Mouse (Mus musculus) myocyte (in vitro differentiated cells): ENCODE measurements at regions not wholly inside any gene's neighbourhood (a gene's known extent, or its start where the extent isn't known, plus 50 kb on each side); places are given as distances from the start of the nearest gene placed in this dataset.

Experiments
- H3K27me3 ChIP-seq: one replicate; pipeline ENCODE4 v1.6.1; 2011; ENCODE audit not compliant: control insufficient read depth, insufficient read depth, insufficient read length
- H3K36me3 ChIP-seq: one replicate; pipeline ENCODE4 v1.6.1; 2011; ENCODE audit not compliant: control insufficient read depth, insufficient read depth
- H3K4me2 ChIP-seq: one replicate; pipeline ENCODE4 v1.6.1; 2011; ENCODE audit warnings: low read depth, control low read depth
- H3K4me3 ChIP-seq: one replicate; pipeline ENCODE4 v1.5.1; 2011; ENCODE audit warnings: mild to moderate bottlenecking, control low read depth, moderate library complexity
- H3K79me2 ChIP-seq: one replicate; pipeline ENCODE4 v1.6.1; 2011; ENCODE audit not compliant: control insufficient read depth, insufficient read depth
- H3ac ChIP-seq: one replicate; pipeline ENCODE4 v1.6.1; 2011; ENCODE audit not compliant: control insufficient read depth, insufficient read length
- CEBPB ChIP-seq: IDR thresholded peaks from 2 replicates; pipeline ENCODE4 v1.6.1; 2011; ENCODE audit warnings: mild to moderate bottlenecking, moderate library complexity; ENCODE audit not compliant: poor library complexity, insufficient read depth, severe bottlenecking
- E2F4 ChIP-seq: IDR thresholded peaks from one replicate; pipeline ENCODE4 v1.6.1; 2011; ENCODE audit warnings: mild to moderate bottlenecking, control low read depth, moderate library complexity; ENCODE audit not compliant: insufficient read depth
- MAX ChIP-seq: IDR thresholded peaks from one replicate; pipeline ENCODE4 v1.6.1; 2011; ENCODE audit warnings: low read depth, mild to moderate bottlenecking, control low read depth
- MYOD1 ChIP-seq, 3 experiments: IDR thresholded peaks; one replicate each; pipeline ENCODE4 v1.6.1; 2011; ENCODE audit warnings: control low read depth in 2 of 3, low read depth in 2 of 3, mild to moderate bottlenecking in 2 of 3, moderate library complexity in 1 of 3; ENCODE audit not compliant: insufficient read length in 2 of 3, control insufficient read depth in 1 of 3
- MYOG ChIP-seq, 3 experiments: IDR thresholded peaks; one replicate each; pipeline ENCODE4 v1.6.1; 2011; ENCODE audit warnings: control low read depth in 2 of 3, low read depth in 2 of 3, mild to moderate bottlenecking in 2 of 3; ENCODE audit not compliant: insufficient read length in 2 of 3, control insufficient read depth in 1 of 3, insufficient read depth in 1 of 3
- POLR2A ChIP-seq: IDR thresholded peaks from one replicate; pipeline ENCODE4 v1.6.1; 2011; ENCODE audit warnings: low read depth, mild to moderate bottlenecking, control low read depth, moderate library complexity; ENCODE audit not compliant: insufficient read length
- POLR2AphosphoS2 ChIP-seq: IDR thresholded peaks from one replicate; pipeline ENCODE4 v1.6.1; 2011; ENCODE audit warnings: low read depth, control low read depth; ENCODE audit not compliant: insufficient read length
- REST ChIP-seq: IDR thresholded peaks from one replicate; pipeline ENCODE4 v1.6.1; 2011; ENCODE audit warnings: mild to moderate bottlenecking, control low read depth, moderate library complexity; ENCODE audit not compliant: insufficient read depth, insufficient read length
- SRF ChIP-seq: IDR thresholded peaks from one replicate; pipeline ENCODE4 v1.6.1; 2011; ENCODE audit warnings: low read depth; ENCODE audit not compliant: control insufficient read depth, insufficient read length
- TCF12 ChIP-seq: IDR thresholded peaks from one replicate; pipeline ENCODE4 v1.6.1; 2011; ENCODE audit warnings: mild to moderate bottlenecking, control low read depth; ENCODE audit not compliant: poor library complexity, insufficient read depth, severe bottlenecking
- TCF3 ChIP-seq: IDR thresholded peaks from one replicate; pipeline ENCODE4 v1.6.1; 2011; ENCODE audit warnings: low read depth, control low read depth; ENCODE audit not compliant: insufficient read length
- USF1 ChIP-seq: IDR thresholded peaks from one replicate; pipeline ENCODE4 v1.6.1; 2011; ENCODE audit warnings: low read depth, mild to moderate bottlenecking, control low read depth, moderate library complexity

GRCm38 (mm10) chr4:125189971-125190370 lies 62.3 kb upstream of the Zc3h12a start:
- Histone ChIP-seq H3K79me2 (no peaks in the 10 kb centered on the region), H3K4me3 (no peak overlapping the region), H3K36me3 (no peaks in the 10 kb centered on the region), H3K27me3 (no peaks in the 10 kb centered on the region), H3ac (no peak overlapping the region), H3K4me2 (no peak overlapping the region)
- TF ChIP-seq E2F4: no peak
- TF ChIP-seq TCF12: no peak
- TF ChIP-seq MAX: no peak
- TF ChIP-seq REST: no peak
- TF ChIP-seq CEBPB: no peak
- no peak for TF ChIP-seq USF1
- TF ChIP-seq SRF: no peak
- no peak for TF ChIP-seq MYOG (IDR thresholded peaks at IDR 0.05; ENCODE audit: control insufficient read depth in 1 of 3, insufficient read depth in 1 of 3, insufficient read length in 2 of 3, low read depth in 2 of 3)
- TF ChIP-seq MYOD1 (IDR thresholded peaks at IDR 0.05; ENCODE audit: control insufficient read depth in 1 of 3, insufficient read length in 2 of 3, low read depth in 2 of 3): no peak
- no peak for TF ChIP-seq TCF3
- TF ChIP-seq POLR2AphosphoS2: no peak
- TF ChIP-seq POLR2A: no peak

GRCm38 (mm10) chr4:125186246-125186645 lies 58.6 kb upstream of the Zc3h12a start:
- Histone ChIP-seq H3K4me2 (no peak overlapping the region), H3K36me3 (no peaks in the 10 kb centered on the region), H3K79me2 (no peaks in the 10 kb centered on the region), H3K4me3 (no peak overlapping the region), H3ac (no peak overlapping the region), H3K27me3 (no peaks in the 10 kb centered on the region)
- TF ChIP-seq CEBPB: no peak
- no peak for TF ChIP-seq TCF12
- no peak for TF ChIP-seq TCF3
- TF ChIP-seq MYOG (IDR thresholded peaks at IDR 0.05; ENCODE audit: control insufficient read depth in 1 of 3, insufficient read depth in 1 of 3, insufficient read length in 2 of 3, low read depth in 2 of 3): no peak
- no peak for TF ChIP-seq POLR2A
- TF ChIP-seq E2F4: no peak
- no peak for TF ChIP-seq USF1
- TF ChIP-seq MAX: no peak
- TF ChIP-seq POLR2AphosphoS2: no peak
- no peak for TF ChIP-seq MYOD1 (IDR thresholded peaks at IDR 0.05; ENCODE audit: control insufficient read depth in 1 of 3, insufficient read length in 2 of 3, low read depth in 2 of 3)
- no peak for TF ChIP-seq SRF
- no peak for TF ChIP-seq REST

GRCm38 (mm10) chr4:125185076-125185475 lies 57.4 kb upstream of the Zc3h12a start:
- TF ChIP-seq TCF3 (no peak), USF1 (no peak), MYOD1 (IDR thresholded peaks at IDR 0.05; ENCODE audit: control insufficient read depth in 1 of 3, insufficient read length in 2 of 3, low read depth in 2 of 3) (no peak), TCF12 (no peak), CEBPB (no peak), MYOG (IDR thresholded peaks at IDR 0.05; ENCODE audit: control insufficient read depth in 1 of 3, insufficient read depth in 1 of 3, insufficient read length in 2 of 3, low read depth in 2 of 3) (no peak), SRF (no peak), POLR2AphosphoS2 (no peak), POLR2A (no peak), E2F4 (no peak), MAX (no peak), REST (no peak)
- no peak overlapping the region for H3K4me3 ChIP-seq
- H3ac ChIP-seq: no peak overlapping the region
- H3K79me2 ChIP-seq: no peaks in the 10 kb centered on the region
- no peak overlapping the region for H3K4me2 ChIP-seq
- no peaks in the 10 kb centered on the region for H3K27me3 ChIP-seq
- no peaks in the 10 kb centered on the region for H3K36me3 ChIP-seq

GRCm38 (mm10) chr4:125180947-125181346 lies 53.3 kb upstream of the Zc3h12a start:
- H3K79me2 ChIP-seq: no peaks in the 10 kb centered on the region
- H3K4me2 ChIP-seq: no peak overlapping the region
- H3K36me3 ChIP-seq: no peaks in the 10 kb centered on the region
- H3K27me3 ChIP-seq: no peaks in the 10 kb centered on the region
- TF ChIP-seq MAX (no peak), REST (no peak), TCF12 (no peak), CEBPB (no peak)
- H3ac ChIP-seq: no peak overlapping the region
- no peak overlapping the region for H3K4me3 ChIP-seq

- no peak for TF ChIP-seq E2F4
- no peak for TF ChIP-seq MYOG (IDR thresholded peaks at IDR 0.05; ENCODE audit: control insufficient read depth in 1 of 3, insufficient read depth in 1 of 3, insufficient read length in 2 of 3, low read depth in 2 of 3)
- TF ChIP-seq TCF12: no peak
- no peak for TF ChIP-seq SRF
- no peak for TF ChIP-seq USF1
- TF ChIP-seq MYOD1 (IDR thresholded peaks at IDR 0.05; ENCODE audit: control insufficient read depth in 1 of 3, insufficient read length in 2 of 3, low read depth in 2 of 3): no peak
- TF ChIP-seq TCF3: no peak
- no peak for TF ChIP-seq REST
- no peak for TF ChIP-seq POLR2AphosphoS2
- TF ChIP-seq POLR2A: no peak
- TF ChIP-seq CEBPB: no peak
- no peak for TF ChIP-seq MAX
- H3K4me2 ChIP-seq: no peak overlapping the region
- no peaks in the 10 kb centered on the region for H3K27me3 ChIP-seq
- no peak overlapping the region for H3K4me3 ChIP-seq
- H3ac ChIP-seq: no peak overlapping the region
- no peaks in the 10 kb centered on the region for H3K36me3 ChIP-seq
- no peaks in the 10 kb centered on the region for H3K79me2 ChIP-seq
Observed at GRCm38 (mm10) chr4:125178552-125178951, 50.9 kb upstream of the Zc3h12a start.
